Mouse (Mus musculus): ENCODE measurements around the gene 1700017D01Rik. TPM values are rescaled to one million over a fixed set of nuclear protein-coding genes. Genes with fewer than 3 reads are reported as not detected.
"Not testable (repeated sequence)": the region's sequence is repeated elsewhere in the genome, so short reads cannot be mapped to it uniquely, and the experiment has no call there.

The 1700017D01Rik gene
- total RNA-seq (2021), result not detected

GRCm38 (mm10) chr19:11130776-11131175 lies at the start of gene 1700017D01Rik:
1700017D01Rik (minus strand) TSS chr19:11130876.
- intact Hi-C loops (cut with DNase I); DNase-seq (ENCODE audit: low spot score in 2 of 2): not testable (repeated sequence)

- DNase-seq (ENCODE audit: low spot score in 2 of 2), result no peak
- intact Hi-C loops (cut with DNase I), result no loop called here
Measured at GRCm38 (mm10) chr19:11177464-11177863, 46.8 kb upstream of the 1700017D01Rik start.

- intact Hi-C loops (cut with DNase I), result no loop called here
- DNase-seq (ENCODE audit: low spot score in 2 of 2), result no peak
Measured at GRCm38 (mm10) chr19:11165172-11165571, 34.5 kb upstream of the 1700017D01Rik start, which contains the start of gene 1700025F22Rik. 1700025F22Rik (minus strand) TSS chr19:11165320.

- DNase-seq (ENCODE audit: low spot score in 2 of 2); intact Hi-C loops (cut with DNase I): not testable (repeated sequence)
Measured at GRCm38 (mm10) chr19:11157890-11158289, 27.2 kb upstream of the 1700017D01Rik start.

GRCm38 (mm10) chr19:11135336-11135735 lies 4.7 kb upstream of the 1700017D01Rik start:
- no peak for DNase-seq (ENCODE audit: low spot score in 2 of 2)
- intact Hi-C loops (cut with DNase I), result no loop called here

GRCm38 (mm10) chr19:11134852-11135251 lies 4.2 kb upstream of the 1700017D01Rik start:
- no peak for DNase-seq (ENCODE audit: low spot score in 2 of 2)
- intact Hi-C loops (cut with DNase I), result no loop called here

- intact Hi-C loops (cut with DNase I), result no loop called here
- DNase-seq (ENCODE audit: low spot score in 2 of 2), result no peak
Measured at GRCm38 (mm10) chr19:11129702-11130101, 974 bp downstream of the 1700017D01Rik start.

GRCm38 (mm10) chr19:11121016-11121420 lies 9.7 kb downstream of the 1700017D01Rik start:
- DNase-seq (ENCODE audit: low spot score in 2 of 2); intact Hi-C loops (cut with DNase I): not testable (repeated sequence)

- intact Hi-C loops (cut with DNase I), result no loop called here
- peak in 1 of 2 experiments; percentile 48 for DNase-seq (ENCODE audit: low spot score in 2 of 2)
Measured at GRCm38 (mm10) chr19:11119338-11119737, 11.3 kb downstream of the 1700017D01Rik start.

GRCm38 (mm10) chr19:11107746-11108145 lies 22.9 kb downstream of the 1700017D01Rik start:
- intact Hi-C loops (cut with DNase I), result no loop called here
- DNase-seq (ENCODE audit: low spot score in 2 of 2), result no peak

- intact Hi-C loops (cut with DNase I), result no loop called here
- DNase-seq (ENCODE audit: low spot score in 2 of 2), result no peak
Measured at GRCm38 (mm10) chr19:11101880-11102279, 28.8 kb downstream of the 1700017D01Rik start.

GRCm38 (mm10) chr19:11098401-11098800 lies 32.3 kb downstream of the 1700017D01Rik start:
- no peak for DNase-seq (ENCODE audit: low spot score in 2 of 2)
- intact Hi-C loops (cut with DNase I), result no loop called here

- DNase-seq (ENCODE audit: low spot score in 2 of 2), result not testable (repeated sequence)
- intact Hi-C loops (cut with DNase I), result loop anchor here (2.0 kb wide), 1 partner anchor 41 kb away; no protein-coding TSS in a partner anchor
Measured at GRCm38 (mm10) chr19:11092131-11092530, 38.5 kb downstream of the 1700017D01Rik start.

GRCm38 (mm10) chr19:11080934-11081333 lies 49.7 kb downstream of the 1700017D01Rik start, which contains the start of gene Ms4a8a:
Ms4a8a (minus strand) TSS chr19:11081102.
- no peak for DNase-seq (ENCODE audit: low spot score in 2 of 2)
- intact Hi-C loops (cut with DNase I), result no loop called here

GRCm38 (mm10) chr19:11070364-11070763 lies 60.3 kb downstream of the 1700017D01Rik start:
- intact Hi-C loops (cut with DNase I), result no loop called here

GRCm38 (mm10) chr19:11065202-11065875 lies 65.3 kb downstream of the 1700017D01Rik start:
- intact Hi-C loops (cut with DNase I), result no loop called here
- no peak for DNase-seq (ENCODE audit: low spot score in 2 of 2)

More at GRCm38 (mm10) chr19:11070364-11070763, 60.3 kb downstream of the 1700017D01Rik start:
- no peak for DNase-seq (ENCODE audit: low spot score in 2 of 2)

GRCm38 (mm10) chr19:11060900-11061299 lies 69.8 kb downstream of the 1700017D01Rik start:
- intact Hi-C loops (cut with DNase I), result no loop called here
- no peak for DNase-seq (ENCODE audit: low spot score in 2 of 2)

- intact Hi-C loops (cut with DNase I), result no loop called here
- DNase-seq (ENCODE audit: low spot score in 2 of 2), result no peak
Measured at GRCm38 (mm10) chr19:11059967-11060366, 70.7 kb downstream of the 1700017D01Rik start.

- DNase-seq (ENCODE audit: low spot score in 2 of 2); intact Hi-C loops (cut with DNase I): not testable (repeated sequence)
Measured at GRCm38 (mm10) chr19:11055700-11056099, 75.0 kb downstream of the 1700017D01Rik start.

GRCm38 (mm10) chr19:11053277-11053676 lies 77.4 kb downstream of the 1700017D01Rik start:
- DNase-seq (ENCODE audit: low spot score in 2 of 2), result no peak
- intact Hi-C loops (cut with DNase I), result no loop called here

GRCm38 (mm10) chr19:11052877-11053276 lies 77.8 kb downstream of the 1700017D01Rik start:
- no peak for DNase-seq (ENCODE audit: low spot score in 2 of 2)
- intact Hi-C loops (cut with DNase I), result no loop called here

Measured in left cerebral cortex, postnatal 25 days (tissue).